Mouse (Mus musculus): ENCODE measurements around the gene Ric1.

GRCm38 (mm10) chr19:29515386-29515785 lies 6.7 kb upstream of the Ric1 start:
- TF ChIP-seq GATA1 (IDR thresholded peaks at IDR 0.05; ENCODE audit: borderline replicate concordance, low read length) (no peak), CTCF (IDR thresholded peaks at IDR 0.05; ENCODE audit: low read depth, low read length) (no peak), POLR2AphosphoS5 (IDR thresholded peaks at IDR 0.05; ENCODE audit: insufficient replicate concordance, low read depth, low read length) (no peak)
